Mouse (Mus musculus) midbrain, postnatal 0 days (tissue): ENCODE data around the gene Ica1. TPM values are rescaled to one million over a fixed set of nuclear protein-coding genes. Genes with fewer than 3 reads are reported as not detected.

ENCODE experiments used
- ATAC-seq: fragments of 200-750 bp; cut with Nextera tagmentation; 2 replicates; pipeline ENCODE4 v1.8.0; 2017; ENCODE audit warnings: moderate number of reproducible peaks, mild to moderate bottlenecking, moderate TSS enrichment, moderate library complexity; ENCODE audit not compliant: low FRiP score
- DNase-seq: peaks from one replicate; pipeline ENCODE4 v3.0.0-alpha.2; 2015; ENCODE audit warnings: low spot score
- H3K27ac ChIP-seq: fragments of 300-500 bp; sonication (generic); 2 replicates; pipeline ENCODE4 v1.5.1; 2014; ENCODE audit warnings: low read depth, mild to moderate bottlenecking, low read length, mixed read lengths
- H3K27me3 ChIP-seq: fragments of 300-500 bp; sonication (generic); 2 replicates; pipeline ENCODE4 v1.6.1; 2014; ENCODE audit warnings: low read length, control low read depth, mixed read lengths; ENCODE audit not compliant: insufficient read depth
- H3K36me3 ChIP-seq: fragments of 300-500 bp; sonication (generic); 2 replicates; pipeline ENCODE4 v1.6.1; 2014; ENCODE audit warnings: low read length, control low read depth, mixed read lengths; ENCODE audit not compliant: insufficient read depth
- H3K4me1 ChIP-seq: fragments of 300-500 bp; sonication (generic); 2 replicates; pipeline ENCODE4 v1.6.1; 2014; ENCODE audit warnings: mild to moderate bottlenecking, control low read depth, antibody characterized with exemption, low read length, mixed read lengths; ENCODE audit not compliant: insufficient read depth
- H3K4me2 ChIP-seq: fragments of 300-500 bp; sonication (generic); 2 replicates; pipeline ENCODE4 v1.6.1; 2014; ENCODE audit warnings: low read depth, mild to moderate bottlenecking, low read length, mixed read lengths; ENCODE audit not compliant: poor library complexity, severe bottlenecking
- H3K4me3 ChIP-seq: fragments of 300-500 bp; sonication (generic); 2 replicates; pipeline ENCODE4 v1.5.1; 2014; ENCODE audit warnings: low read depth, mild to moderate bottlenecking, low read length, moderate library complexity
- H3K9ac ChIP-seq: fragments of 300-500 bp; sonication (generic); replicated peaks from 2 replicates; pipeline ENCODE4 v1.6.1; 2014; ENCODE audit warnings: mild to moderate bottlenecking, low read length, moderate library complexity, mixed read lengths; ENCODE audit not compliant: poor library complexity, severe bottlenecking
- H3K9me3 ChIP-seq: fragments of 300-500 bp; sonication (generic); 2 replicates; pipeline ENCODE4 v1.6.1; 2016; ENCODE audit warnings: low read length, control low read depth
- CTCF ChIP-seq: IDR thresholded peaks from 2 replicates; pipeline ENCODE4 v1.5.1; 2016; ENCODE audit warnings: antibody characterized with exemption, mild to moderate bottlenecking
- whole genome bisulfite sequencing: fragments of 180-500 bp; shearing (Covaris S2); extraction: QIAGEN DNeasy Blood & Tissue Kit; methylation state at CpG from one replicate; pipeline ENCODE4 v1.1.7; 2014; 5-methylcytosine and 5-hydroxymethylcytosine counted together
- polyA plus RNA-seq: library from polyadenylated mRNA; unstranded; fragments of >200 nt; fragmentation: Nextera tagmentation; extraction: Ambion mirVana; gene quantifications from 2 replicates; pipeline ENCODE4 v1.2.1, GENCODE M21; 2015
- total RNA-seq: library from RNA; depleted of rRNA; stranded (reverse); fragments of >200 nt; gene quantifications from 2 replicates; pipeline ENCODE4 v1.2.3, GENCODE M21; 2014

Ica1 gene
- total and polyA plus RNA-seq, 2 experiments from 2014 or later = 57.4 to 98.7 TPM

DNA sequence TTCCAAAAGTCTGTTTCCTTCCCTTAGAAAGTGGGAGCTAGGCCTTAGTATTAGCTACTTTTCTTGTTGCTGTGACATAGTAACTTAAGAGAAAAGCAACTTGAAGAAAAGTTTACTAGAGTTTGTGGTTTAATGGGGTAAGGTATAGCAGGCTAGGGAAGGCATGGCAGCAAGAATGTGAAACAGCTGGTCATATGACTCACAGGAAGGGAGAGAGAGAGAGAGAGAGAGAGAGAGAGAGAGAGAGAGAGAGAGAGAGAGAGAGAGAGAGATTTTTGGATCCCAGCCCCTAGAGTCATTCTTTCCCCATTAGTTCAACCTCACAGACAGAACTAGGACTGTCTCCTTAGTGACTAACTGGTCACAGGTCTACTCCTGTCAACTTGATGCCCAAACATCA lies 2.3 kb upstream of the Ica1 start:
- no peak overlapping the region for H3K9ac ChIP-seq
- no peak for TF ChIP-seq CTCF
- H3K4me1 ChIP-seq = no peaks in the 10 kb centered on the region; the same call in 1 of the 2 replicates
- no peak for ATAC-seq
- H3K9me3 ChIP-seq = no peaks in the 10 kb centered on the region
- no peak overlapping the region for H3K27ac ChIP-seq
- H3K27me3 ChIP-seq = no peaks in the 10 kb centered on the region
- DNase-seq = no peak
- no peak overlapping the region for H3K4me2 ChIP-seq
- H3K36me3 ChIP-seq = no peaks in the 10 kb centered on the region
- H3K4me3 ChIP-seq = no peak overlapping the region

- ATAC-seq (peak; percentile 94), DNase-seq (peak; percentile 67)
- peak overlapping the region; percentile 93 for H3K27ac ChIP-seq
- no peaks in the 10 kb centered on the region for H3K9me3 ChIP-seq
- no peak for TF ChIP-seq CTCF
- H3K27me3 ChIP-seq = no peaks in the 10 kb centered on the region
- H3K4me3 ChIP-seq = peak overlapping the region; percentile 73
- H3K36me3 ChIP-seq = no peaks in the 10 kb centered on the region
- 2% methylated on average over 37 of the region's 69 CpGs for WGBS
- H3K4me1 ChIP-seq = no peaks in the 10 kb centered on the region; the same call in 1 of the 2 replicates
- H3K4me2 ChIP-seq = peak overlapping the region; percentile 83
- peak overlapping the region; percentile 91 for H3K9ac ChIP-seq
Measured at GRCm38 (mm10) chr6:8777411-8778295, 635 bp downstream of the Ica1 start.

DNA sequence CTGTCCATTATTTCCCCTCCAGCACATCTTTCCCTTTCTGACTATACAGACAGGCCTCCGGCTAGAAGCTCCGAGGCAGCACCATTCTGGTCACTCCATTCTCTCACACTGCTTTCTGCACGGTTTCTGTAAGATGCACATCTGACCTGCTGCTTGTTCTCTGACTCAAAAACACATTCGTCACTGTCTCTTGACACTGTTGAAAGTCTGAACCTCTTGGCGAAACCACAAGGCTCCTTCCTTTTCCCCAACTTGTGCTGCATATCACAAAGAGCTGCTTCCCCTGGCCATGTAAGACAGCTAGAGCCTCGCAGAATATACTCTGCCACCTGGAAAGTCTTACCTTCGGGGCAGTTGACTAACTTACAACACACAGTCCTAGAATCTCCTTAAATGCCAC lies 6.7 kb downstream of the Ica1 start:
- Histone ChIP-seq H3K4me1 (no peaks in the 10 kb centered on the region), H3K4me3 (no peak overlapping the region), H3K4me2 (no peak overlapping the region), H3K27ac (no peak overlapping the region), H3K27me3 (no peaks in the 10 kb centered on the region), H3K9ac (no peak overlapping the region), H3K9me3 (no peaks in the 10 kb centered on the region), H3K36me3 (no peaks in the 10 kb centered on the region)
- no peak for TF ChIP-seq CTCF
- DNase-seq = no peak
- no peak for ATAC-seq
- 86% methylated on average over 7 of the region's 7 CpGs for WGBS

- no peak for TF ChIP-seq CTCF
- Histone ChIP-seq H3K27ac (no peak overlapping the region), H3K4me2 (no peak overlapping the region), H3K9ac (no peak overlapping the region), H3K4me3 (no peak overlapping the region), H3K36me3 (no peaks in the 10 kb centered on the region), H3K4me1 (no peaks in the 10 kb centered on the region), H3K27me3 (no peaks in the 10 kb centered on the region), H3K9me3 (no peaks in the 10 kb centered on the region)
- 80% methylated on average over 10 of the region's 10 CpGs for WGBS
- DNase-seq (no peak), ATAC-seq (no peak)
Measured at GRCm38 (mm10) chr6:8770341-8770740, 7.9 kb downstream of the Ica1 start.

DNA sequence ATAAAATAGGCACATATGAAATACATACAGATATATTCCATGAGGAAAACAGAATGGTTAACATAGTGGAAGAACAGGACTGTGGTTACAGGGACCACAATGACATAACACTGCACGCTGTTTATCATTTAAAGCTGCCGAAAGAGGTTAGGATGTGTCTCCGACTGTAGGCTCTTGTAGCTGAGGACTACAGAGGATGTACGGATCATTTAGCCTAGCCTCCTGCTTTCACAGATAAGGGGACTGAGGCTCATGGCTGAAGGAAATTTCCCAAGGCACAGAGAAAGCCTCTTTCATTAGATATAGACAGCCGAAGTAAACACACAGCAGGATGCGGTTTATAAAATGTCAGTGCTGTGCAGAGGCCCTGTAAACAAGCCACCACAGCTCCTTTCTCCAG lies 8.5 kb downstream of the Ica1 start:
- H3K4me3 ChIP-seq = no peak overlapping the region
- H3K9ac ChIP-seq = no peak overlapping the region
- no peaks in the 10 kb centered on the region for H3K27me3 ChIP-seq
- no peaks in the 10 kb centered on the region for H3K9me3 ChIP-seq
- WGBS = 67% methylated on average over 6 of the region's 6 CpGs
- no peaks in the 10 kb centered on the region for H3K4me1 ChIP-seq
- no peaks in the 10 kb centered on the region for H3K36me3 ChIP-seq
- DNase-seq (peak; percentile 9), ATAC-seq (no peak)
- H3K27ac ChIP-seq = no peak overlapping the region
- no peak overlapping the region for H3K4me2 ChIP-seq
- no peak for TF ChIP-seq CTCF

DNA sequence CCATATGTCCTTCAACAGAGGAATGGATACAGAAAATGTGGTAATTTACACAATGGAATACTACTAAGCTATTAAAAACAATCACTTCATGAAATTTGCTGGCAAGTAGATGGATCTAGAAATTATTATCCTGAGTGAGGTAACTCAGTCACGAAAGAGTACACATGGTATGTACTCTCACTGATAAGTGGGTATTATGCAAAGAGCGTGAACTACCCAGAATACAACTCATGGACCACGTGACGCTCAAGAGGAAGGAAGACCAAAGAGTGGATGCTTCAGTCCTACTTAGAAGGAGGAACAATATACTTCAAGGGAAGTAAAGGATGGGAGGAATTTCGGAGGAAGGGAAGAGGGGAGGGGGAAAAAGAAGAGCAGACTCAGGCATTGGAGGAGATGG lies 11.6 kb downstream of the Ica1 start:
- no peak for ATAC-seq

More for the DNA sequence above, 11.6 kb downstream of the Ica1 start:
- Histone ChIP-seq H3K4me1 (no peaks in the 10 kb centered on the region), H3K4me2 (no peak overlapping the region), H3K36me3 (no peaks in the 10 kb centered on the region), H3K9ac (no peak overlapping the region), H3K9me3 (no peaks in the 10 kb centered on the region), H3K4me3 (no peak overlapping the region), H3K27me3 (no peaks in the 10 kb centered on the region), H3K27ac (no peak overlapping the region)
- WGBS = 94% methylated on average over 5 of the region's 5 CpGs
- TF ChIP-seq CTCF = no peak
- no peak for DNase-seq
